Mouse (Mus musculus) limb, embryonic 14.5 days (tissue): ENCODE data around the gene Alcam. TPM values are rescaled to one million over a fixed set of nuclear protein-coding genes. Genes with fewer than 3 reads are reported as not detected.

Experiments used
- ATAC-seq: fragments of 200-750 bp; cut with Nextera tagmentation; 2 replicates; pipeline ENCODE4 v1.8.0; 2017; ENCODE audit warnings: low read depth, moderate number of reproducible peaks, moderate TSS enrichment; ENCODE audit not compliant: low FRiP score
- DNase-seq: peaks from one replicate; pipeline ENCODE4 v3.0.0-alpha.2; 2015; ENCODE audit warnings: low spot score
- H3K27ac ChIP-seq: fragments of 300-500 bp; sonication (generic); replicated peaks from 2 replicates; pipeline ENCODE4 v1.5.1; 2014; ENCODE audit warnings: low read depth, mild to moderate bottlenecking, low read length, moderate library complexity, mixed read lengths
- H3K27me3 ChIP-seq: fragments of 300-500 bp; sonication (generic); 2 replicates; pipeline ENCODE4 v1.6.1; 2014; ENCODE audit warnings: low read length, mixed read lengths; ENCODE audit not compliant: control insufficient read depth, insufficient read depth
- H3K36me3 ChIP-seq: fragments of 300-500 bp; sonication (generic); 2 replicates; pipeline ENCODE4 v1.6.1; 2014; ENCODE audit warnings: mild to moderate bottlenecking, low read length, moderate library complexity, mixed read lengths; ENCODE audit not compliant: control insufficient read depth, insufficient read depth
- H3K4me1 ChIP-seq: fragments of 300-500 bp; sonication (generic); 2 replicates; pipeline ENCODE4 v1.6.1; 2014; ENCODE audit warnings: antibody characterized with exemption, low read length, mixed read lengths; ENCODE audit not compliant: control insufficient read depth, insufficient read depth
- H3K4me2 ChIP-seq: fragments of 300-500 bp; sonication (generic); replicated peaks from 2 replicates; pipeline ENCODE4 v1.6.1; 2014; ENCODE audit warnings: low read depth, mild to moderate bottlenecking, low read length, moderate library complexity; ENCODE audit not compliant: severe bottlenecking
- H3K4me3 ChIP-seq: fragments of 300-500 bp; sonication (generic); replicated peaks from 2 replicates; pipeline ENCODE4 v1.5.1; 2014; ENCODE audit warnings: low read length
- H3K9ac ChIP-seq: fragments of 300-500 bp; sonication (generic); 2 replicates; pipeline ENCODE4 v1.6.1; 2014; ENCODE audit warnings: mild to moderate bottlenecking, low read depth, low read length, moderate library complexity; ENCODE audit not compliant: severe bottlenecking
- H3K9me3 ChIP-seq: fragments of 300-500 bp; sonication (generic); 2 replicates; pipeline ENCODE4 v1.6.1; 2016; ENCODE audit warnings: low read length; ENCODE audit not compliant: control insufficient read depth
- POLR2A ChIP-seq: fragments of 200-500 bp; IDR thresholded peaks from 2 replicates; pipeline ENCODE4 v1.8.0; 2012; ENCODE audit warnings: inconsistent platforms, mild to moderate bottlenecking, moderate library complexity, borderline replicate concordance; ENCODE audit not compliant: insufficient read depth, insufficient read length; ENCODE audit errors: extremely low read depth
- WGBS: fragments of 180-500 bp; shearing (Covaris S2); extraction: QIAGEN DNeasy Blood & Tissue Kit; methylation state at CpG from one replicate; pipeline ENCODE4 v1.1.7; 2014; 5-methylcytosine and 5-hydroxymethylcytosine counted together
- polyA plus RNA-seq, 2 experiments: library from polyadenylated mRNA; depleted of rRNA in 1 of 2; stranded (reverse) in 1 of 2; unstranded in 1 of 2; fragments of >200 nt; fragmentation: Nextera tagmentation in 1 of 2; extraction: Ambion mirVana in 1 of 2; gene quantifications; 2 replicates each; pipeline versions ENCODE4 v1.2.1 to v1.2.3; 2012 to 2014

Gene Alcam
- polyA plus RNA-seq, 2 experiments, result 52.2 to 56.0 TPM

GRCm38 (mm10) chr16:52222896-52223295, 231.0 kb downstream of the Alcam start:
- Histone ChIP-seq H3K9me3 (no peaks in the 10 kb centered on the region), H3K36me3 (no peaks in the 10 kb centered on the region), H3K27me3 (no peaks in the 10 kb centered on the region), H3K9ac (no peak overlapping the region), H3K4me2 (no peak overlapping the region), H3K4me1 (no peaks in the 10 kb centered on the region), H3K27ac (no peak overlapping the region), H3K4me3 (no peak overlapping the region)
- ATAC-seq, result no peak
- DNase-seq, result no peak
- WGBS, result 85% methylated on average over 4 of the region's 4 CpGs
- TF ChIP-seq POLR2A, result no peak

- DNase-seq (no peak), ATAC-seq (no peak)
- WGBS, result 13% methylated on average over 2 of the region's 2 CpGs
These were observed 234.8 kb downstream of the Alcam start for GRCm38 (mm10) chr16:52219069-52219468.

GRCm38 (mm10) chr16:52210844-52211606, 242.8 kb downstream of the Alcam start:
- Histone ChIP-seq H3K27ac (no peak overlapping the region), H3K9me3 (no peaks in the 10 kb centered on the region), H3K9ac (no peak overlapping the region), H3K4me2 (no peak overlapping the region), H3K4me1 (no peaks in the 10 kb centered on the region), H3K4me3 (no peak overlapping the region), H3K36me3 (no peaks in the 10 kb centered on the region), H3K27me3 (no peaks in the 10 kb centered on the region)
- TF ChIP-seq POLR2A, result no peak
- ATAC-seq (no peak), DNase-seq (no peak)
- WGBS, result 60% methylated on average over 8 of the region's 8 CpGs

More at GRCm38 (mm10) chr16:52219069-52219468, 234.8 kb downstream of the Alcam start:
- Histone ChIP-seq H3K27me3 (no peaks in the 10 kb centered on the region), H3K4me2 (no peak overlapping the region), H3K4me3 (no peak overlapping the region), H3K9ac (no peak overlapping the region), H3K4me1 (no peaks in the 10 kb centered on the region), H3K36me3 (no peaks in the 10 kb centered on the region), H3K9me3 (no peaks in the 10 kb centered on the region), H3K27ac (no peak overlapping the region)
- TF ChIP-seq POLR2A, result no peak

DNA sequence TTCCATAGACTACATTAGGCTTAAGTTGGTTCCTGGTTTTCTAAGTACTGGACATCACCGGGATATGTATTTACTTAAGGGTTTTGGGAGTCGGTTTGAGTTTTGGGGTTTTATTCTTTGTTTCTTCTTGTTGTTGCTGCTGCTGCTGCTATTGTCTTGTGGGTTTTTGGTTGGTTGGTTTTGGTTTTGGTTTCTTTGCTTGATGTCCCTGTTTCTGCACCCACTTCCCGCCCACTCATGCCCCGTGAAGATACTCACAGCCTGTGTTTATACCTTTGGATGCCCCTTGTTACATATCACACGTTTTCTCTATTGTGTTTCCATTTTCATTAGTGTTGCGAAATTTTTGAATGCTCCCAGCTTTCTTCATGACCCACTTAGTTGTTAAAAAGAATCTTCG, 253.8 kb downstream of the Alcam start:
- Histone ChIP-seq H3K9ac (no peak overlapping the region), H3K36me3 (peaks cover 31% of the 10 kb centered on the region)
- TF ChIP-seq POLR2A, result no peak

More for the DNA sequence above, 253.8 kb downstream of the Alcam start:
- Histone ChIP-seq H3K4me2 (no peak overlapping the region), H3K4me3 (no peak overlapping the region), H3K4me1 (no peaks in the 10 kb centered on the region), H3K27ac (no peak overlapping the region), H3K9me3 (no peaks in the 10 kb centered on the region), H3K27me3 (no peaks in the 10 kb centered on the region)
- DNase-seq (no peak), ATAC-seq (no peak)
- 93% methylated on average over 7 of the region's 7 CpGs for WGBS
